26 mouse cellular contexts compared by ENCODE assay signal in genomic region chr4:109901076-109901475, GRCm38 (mm10).
A peak's percentile ranks its signal among the peaks of the same experiment; 100 is the strongest.
DNase-seq lines count a peak whose midpoint lies in the region; ATAC-seq and TF ChIP-seq lines count a peak whose summit lies in the region.
"Had no signal": no experiment of that assay in that cellular context is flagged by ENCODE, and none has a peak within 500 bp of the region (broad histone marks: within the 10 kb centered on the region; RNA-seq: fewer than 3 reads in every experiment).

No protein-coding gene starts in this region.

- peak; percentile 59 for DNase-seq in embryonic facial prominence, embryonic 14.5 days (ENCODE audit: low spot score)
- DNase-seq in embryonic facial prominence, embryonic 10.5 days (ENCODE audit: low spot score), result no peak
- no peak for DNase-seq in ES-E14 (ENCODE audit: low read depth, low spot score)
- peak; percentile 39 for DNase-seq in R1 (ENCODE audit: low read depth, low spot score)
- peak; percentile 58 for DNase-seq in fat pad, adult 2 months (ENCODE audit: extremely low read depth, low read depth, low spot score)
- DNase-seq in gastrocnemius, postnatal 14 days, result no peak
- DNase-seq: adrenal gland, adult 8-10 months; adrenal gland, postnatal 14 days; adrenal gland, postnatal 36 days; B cell, adult 2 months; cerebellum, adult 11-12 months; cerebellum, adult 2 months; cerebellum, adult 9-10 months; cerebellum, postnatal 10 days; cerebellum, postnatal 25 days; forebrain, postnatal 0 days had no signal

- no peaks in the 10 kb centered on the region for H3K4me1 ChIP-seq in embryonic facial prominence, embryonic 14.5 days (ENCODE audit: control insufficient read depth, insufficient read depth, low read length)
- H3K4me1 ChIP-seq in embryonic facial prominence, embryonic 10.5 days, result no peaks in the 10 kb centered on the region
- H3K4me1 ChIP-seq in ES-E14 (ENCODE audit: control insufficient read depth in 2 of 2, insufficient read depth in 2 of 2, low read length in 2 of 2, poor library complexity in 1 of 2), result 0 out of 4 replicates have a peak, but pooled peaks cover 0 to 2% of the 10 kb centered on the region in 2 experiments
- H3K4me1 ChIP-seq: embryonic facial prominence, embryonic 13.5 days; forebrain, embryonic 13.5 days had no signal

- no peak overlapping the region for H3K4me3 ChIP-seq in embryonic facial prominence, embryonic 14.5 days (ENCODE audit: low read depth, low read length)
- H3K4me3 ChIP-seq in embryonic facial prominence, embryonic 10.5 days, result no peak overlapping the region
- H3K4me3 ChIP-seq in ES-E14 (ENCODE audit: insufficient read depth in 1 of 2, low read depth in 1 of 2, low read length in 2 of 2, poor library complexity in 1 of 2, severe bottlenecking in 1 of 2), result no peak overlapping the region
- H3K4me3 ChIP-seq: embryonic facial prominence, embryonic 13.5 days; erythroblast, embryonic 14.5 days; forebrain, embryonic 13.5 days; forebrain, embryonic 15.5 days had no signal

- no peaks in the 10 kb centered on the region for H3K9me3 ChIP-seq in embryonic facial prominence, embryonic 14.5 days (ENCODE audit: control insufficient read depth, low read length)
- no peaks in the 10 kb centered on the region for H3K9me3 ChIP-seq in embryonic facial prominence, embryonic 10.5 days
- no peaks in the 10 kb centered on the region for H3K9me3 ChIP-seq in ES-E14 (ENCODE audit: control insufficient read depth, insufficient read depth, low read depth, low read length)
- H3K9me3 ChIP-seq: embryonic facial prominence, embryonic 13.5 days; forebrain, embryonic 13.5 days; forebrain, embryonic 15.5 days had no signal

- H3K27ac ChIP-seq in embryonic facial prominence, embryonic 14.5 days (replicated peaks; ENCODE audit: low read depth, low read length), result no peak overlapping the region
- no peak overlapping the region for H3K27ac ChIP-seq in embryonic facial prominence, embryonic 10.5 days (replicated peaks)
- no peak overlapping the region for H3K27ac ChIP-seq in ES-E14 (ENCODE audit: insufficient read depth, low read depth, low read length, poor library complexity, severe bottlenecking)
- H3K27ac ChIP-seq: embryonic facial prominence, embryonic 13.5 days; forebrain, embryonic 13.5 days; forebrain, embryonic 15.5 days had no signal

- no peaks in the 10 kb centered on the region for H3K27me3 ChIP-seq in embryonic facial prominence, embryonic 14.5 days (replicated peaks; ENCODE audit: control insufficient read depth, insufficient read depth, low read length)
- no peaks in the 10 kb centered on the region for H3K27me3 ChIP-seq in embryonic facial prominence, embryonic 10.5 days (replicated peaks; ENCODE audit: low read depth, poor library complexity, severe bottlenecking)
- H3K27me3 ChIP-seq: CH12.LX; embryonic facial prominence, embryonic 13.5 days; forebrain, embryonic 13.5 days; forebrain, embryonic 15.5 days; Patski had no signal

- no peak overlapping the region for H3K4me2 ChIP-seq in embryonic facial prominence, embryonic 14.5 days (ENCODE audit: low read depth, low read length)
- H3K4me2 ChIP-seq: embryonic facial prominence, embryonic 13.5 days; forebrain, embryonic 13.5 days; forebrain, embryonic 15.5 days had no signal

- intact Hi-C loops in gastrocnemius, postnatal 14 days (cut with DNase I; ENCODE audit: low total_unique reads), result no loop called here

- H3K36me3 ChIP-seq in embryonic facial prominence, embryonic 14.5 days (ENCODE audit: control insufficient read depth, insufficient read depth, low read length), result no peaks in the 10 kb centered on the region
- H3K36me3 ChIP-seq in embryonic facial prominence, embryonic 10.5 days (replicated peaks), result 0 out of 2 replicates have a peak, but pooled peaks cover 4% of the 10 kb centered on the region
- H3K36me3 ChIP-seq in ES-E14 (ENCODE audit: control insufficient read depth, insufficient read depth, low read length, poor library complexity, severe bottlenecking), result no peaks in the 10 kb centered on the region
- H3K36me3 ChIP-seq: forebrain, embryonic 15.5 days had no signal

- ATAC-seq in embryonic facial prominence, embryonic 14.5 days (ENCODE audit: low read depth), result peak; percentile 80
- ATAC-seq in megakaryocyte progenitor cell, adult 5-6 weeks (replicated peaks; ENCODE audit: poor library complexity), result no peak
- no peak for ATAC-seq in erythroblast, adult 5-6 weeks (replicated peaks; ENCODE audit: low FRiP score, poor library complexity, severe bottlenecking)
- ATAC-seq: activated CD4-positive, CD25-positive, alpha-beta regulatory T cell, adult 4 months; CD4-positive, CD25-positive, alpha-beta regulatory T cell, adult 4 months; forebrain, embryonic 13.5 days; forebrain, embryonic 15.5 days; forebrain, postnatal 0 days; Patski had no signal

- in situ Hi-C loops in ES-E14 (cut with MboI; ENCODE audit: low sequenced_read_pairs in 2 of 2, unreplicated experiment in 2 of 2), result no loop called here

- H3K9ac ChIP-seq in embryonic facial prominence, embryonic 14.5 days (ENCODE audit: low read depth, low read length), result no peak overlapping the region
- H3K9ac ChIP-seq in ES-E14 (ENCODE audit: insufficient read depth, low read depth, low read length, poor library complexity, severe bottlenecking), result no peak overlapping the region
- H3K9ac ChIP-seq: embryonic facial prominence, embryonic 13.5 days; forebrain, embryonic 13.5 days; forebrain, embryonic 15.5 days; forebrain, postnatal 0 days had no signal

- 79% methylated on average over 2 of the region's 2 CpGs for WGBS in embryonic facial prominence, embryonic 14.5 days
- 82% methylated on average over 2 of the region's 2 CpGs for WGBS in embryonic facial prominence, embryonic 10.5 days

TF ChIP-seq in ES-E14, 5 proteins besides CTCF, POLR2A, EP300 and RAD21:
- TF ChIP-seq ZNF384 (IDR thresholded peaks at IDR 0.05; ENCODE audit: low read depth, low read length) (peak; percentile 60; the same call in 1 of the 2 replicates), ZC3H11A (IDR thresholded peaks at IDR 0.05; ENCODE audit: borderline replicate concordance, low read depth, low read length) (no peak)

Comparison
In these comparisons a context has a peak if more than half of its experiments do, and no peak if none do; other contexts are left out.
1. DNase-seq: peak in embryonic facial prominence, embryonic 14.5 days (single experiment), R1 (single experiment) and fat pad, adult 2 months (single experiment); none in embryonic facial prominence, embryonic 10.5 days (single experiment), ES-E14 (single experiment) and gastrocnemius, postnatal 14 days (single experiment).